Mouse (Mus musculus): Measurements from ENCODE around the gene Tmem108.

Gene Tmem108

GRCm38 (mm10) chr9:103627404-103627900 is 134.2 kb downstream of the Tmem108 start:
- no peak for DNase-seq (ENCODE audit: low read depth)

GRCm38 (mm10) chr9:103626156-103626555 is 135.5 kb downstream of the Tmem108 start:
- no peak for DNase-seq (ENCODE audit: low read depth)

- peak; percentile 58 for DNase-seq (ENCODE audit: low read depth)
Observed at GRCm38 (mm10) chr9:103624649-103625048, 137.0 kb downstream of the Tmem108 start.

GRCm38 (mm10) chr9:103623560-103624316 is 137.9 kb downstream of the Tmem108 start:
- no peak for DNase-seq (ENCODE audit: low read depth)

- DNase-seq (ENCODE audit: low read depth): no peak
Observed at GRCm38 (mm10) chr9:103622988-103623387, 138.6 kb downstream of the Tmem108 start.

- no peak for DNase-seq (ENCODE audit: low read depth)
Observed at GRCm38 (mm10) chr9:103621870-103622269, 139.8 kb downstream of the Tmem108 start.

GRCm38 (mm10) chr9:103620517-103621212 is 141.0 kb downstream of the Tmem108 start:
- no peak for DNase-seq (ENCODE audit: low read depth)

- no peak for DNase-seq (ENCODE audit: low read depth)
Observed at GRCm38 (mm10) chr9:103614260-103614659, 147.4 kb downstream of the Tmem108 start.

- no peak for DNase-seq (ENCODE audit: low read depth)
Observed at GRCm38 (mm10) chr9:103608161-103609058, 153.2 kb downstream of the Tmem108 start.

- no peak for DNase-seq (ENCODE audit: low read depth)
Observed at GRCm38 (mm10) chr9:103606056-103606455, 155.6 kb downstream of the Tmem108 start.

GRCm38 (mm10) chr9:103603792-103604191 is 157.8 kb downstream of the Tmem108 start:
- DNase-seq (ENCODE audit: low read depth): no peak

- DNase-seq (ENCODE audit: low read depth): no peak
Observed at GRCm38 (mm10) chr9:103601878-103602277, 159.8 kb downstream of the Tmem108 start.

GRCm38 (mm10) chr9:103600834-103601233 is 160.8 kb downstream of the Tmem108 start:
- DNase-seq (ENCODE audit: low read depth): peak; percentile 3

GRCm38 (mm10) chr9:103599908-103600307 is 161.7 kb downstream of the Tmem108 start:
- no peak for DNase-seq (ENCODE audit: low read depth)

GRCm38 (mm10) chr9:103597861-103598260 is 163.8 kb downstream of the Tmem108 start:
- no peak for DNase-seq (ENCODE audit: low read depth)

- peak; percentile 3 for DNase-seq (ENCODE audit: low read depth)
Observed at GRCm38 (mm10) chr9:103595190-103595837, 166.3 kb downstream of the Tmem108 start.

- no peak for DNase-seq (ENCODE audit: low read depth)
Observed at GRCm38 (mm10) chr9:103594423-103595189, 167.0 kb downstream of the Tmem108 start.

- DNase-seq (ENCODE audit: low read depth): no peak
Observed at GRCm38 (mm10) chr9:103593079-103593478, 168.6 kb downstream of the Tmem108 start.

GRCm38 (mm10) chr9:103591962-103592361 is 169.7 kb downstream of the Tmem108 start:
- no peak for DNase-seq (ENCODE audit: low read depth)

GRCm38 (mm10) chr9:103590801-103591200 is 170.8 kb downstream of the Tmem108 start:
- no peak for DNase-seq (ENCODE audit: low read depth)

- no peak for DNase-seq (ENCODE audit: low read depth)
Observed at GRCm38 (mm10) chr9:103584865-103585264, 176.8 kb downstream of the Tmem108 start.
